Mouse (Mus musculus) heart, adult 2 months (tissue): ENCODE measurements at regions not wholly inside any gene's neighbourhood (a gene's known extent, or its start where the extent isn't known, plus 50 kb on each side); places are given as distances from the start of the nearest gene placed in this dataset.

Experiments used
- CTCF ChIP-seq: fragments of 200-600 bp; IDR thresholded peaks from 2 replicates; pipeline ENCODE4 v1.8.1; 2022; ENCODE audit warnings: antibody characterized with exemption, mild to moderate bottlenecking, moderate library complexity
- POLR2A ChIP-seq: fragments of 200-500 bp; IDR thresholded peaks from 2 replicates; pipeline ENCODE4 v1.6.1; 2011; ENCODE audit warnings: mild to moderate bottlenecking, low read depth, low read length, control low read depth; ENCODE audit not compliant: insufficient read depth

- TF ChIP-seq CTCF (no peak), POLR2A (no peak)
These were observed 442.1 kb downstream of the Flrt2 start for GRCm38 (mm10) chr12:96134136-96134535.
